Mouse (Mus musculus): Measurements from ENCODE around the gene Tlr5. TPM values are rescaled to one million over a fixed set of nuclear protein-coding genes. Genes with fewer than 3 reads are reported as not detected.

Tlr5 gene
- polyA plus RNA-seq, 1 experiment from 2014 or later: 2.5 TPM

DNA sequence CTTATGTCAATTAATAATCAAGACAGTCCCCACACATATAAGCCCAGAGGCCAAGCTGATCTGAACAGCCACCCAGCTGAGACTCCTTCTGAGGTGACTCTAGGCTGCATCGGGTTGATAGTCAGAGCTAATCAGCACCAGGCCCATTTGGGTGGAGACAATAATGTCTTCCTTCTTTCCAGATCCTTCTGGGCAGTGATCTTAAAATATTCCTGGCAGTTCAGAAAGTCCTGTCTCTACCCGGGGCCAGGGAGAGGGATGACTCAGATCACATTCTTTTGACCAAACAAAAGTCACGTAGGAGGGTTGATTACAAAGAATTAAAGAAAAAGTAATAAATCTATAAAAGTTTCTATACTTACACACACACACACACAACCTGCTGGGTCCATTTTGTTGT lies 10.7 kb upstream of the Tlr5 start:
- Histone ChIP-seq H3K9ac (replicated peaks; ENCODE audit: low read depth, low read length) (no peak overlapping the region), H3K4me2 (replicated peaks; ENCODE audit: low read depth, low read length) (no peak overlapping the region), H3K36me3 (ENCODE audit: control insufficient read depth, insufficient read depth, low read length) (no peaks in the 10 kb centered on the region), H3K9me3 (ENCODE audit: control insufficient read depth, low read depth, low read length) (no peaks in the 10 kb centered on the region), H3K4me3 (ENCODE audit: low read depth, low read length) (no peak overlapping the region), H3K4me1 (ENCODE audit: control insufficient read depth, insufficient read depth, low read length) (no peaks in the 10 kb centered on the region), H3K27ac (ENCODE audit: low read length) (no peak overlapping the region), H3K27me3 (ENCODE audit: control insufficient read depth, insufficient read depth, low read length) (no peaks in the 10 kb centered on the region)
- WGBS: 79% methylated on average over 3 of the region's 3 CpGs
- no peak for ATAC-seq (ENCODE audit: insufficient number of reproducible peaks, insufficient read depth, low FRiP score, low read depth)

- H3K4me2 ChIP-seq (replicated peaks; ENCODE audit: low read depth, low read length): no peak overlapping the region
- H3K27me3 ChIP-seq (ENCODE audit: control insufficient read depth, insufficient read depth, low read length): no peaks in the 10 kb centered on the region
- H3K4me1 ChIP-seq (ENCODE audit: control insufficient read depth, insufficient read depth, low read length): no peaks in the 10 kb centered on the region
- H3K36me3 ChIP-seq (ENCODE audit: control insufficient read depth, insufficient read depth, low read length): no peaks in the 10 kb centered on the region
- no peaks in the 10 kb centered on the region for H3K9me3 ChIP-seq (ENCODE audit: control insufficient read depth, low read depth, low read length)
- no peak overlapping the region for H3K4me3 ChIP-seq (ENCODE audit: low read depth, low read length)
- H3K27ac ChIP-seq (ENCODE audit: low read length): no peak overlapping the region
- H3K9ac ChIP-seq (replicated peaks; ENCODE audit: low read depth, low read length): no peak overlapping the region
- no peak for ATAC-seq (ENCODE audit: insufficient number of reproducible peaks, insufficient read depth, low FRiP score, low read depth)
- 71% methylated on average over 5 of the region's 5 CpGs for WGBS
These were observed 9.9 kb upstream of the Tlr5 start for GRCm38 (mm10) chr1:182944638-182945037.

DNA sequence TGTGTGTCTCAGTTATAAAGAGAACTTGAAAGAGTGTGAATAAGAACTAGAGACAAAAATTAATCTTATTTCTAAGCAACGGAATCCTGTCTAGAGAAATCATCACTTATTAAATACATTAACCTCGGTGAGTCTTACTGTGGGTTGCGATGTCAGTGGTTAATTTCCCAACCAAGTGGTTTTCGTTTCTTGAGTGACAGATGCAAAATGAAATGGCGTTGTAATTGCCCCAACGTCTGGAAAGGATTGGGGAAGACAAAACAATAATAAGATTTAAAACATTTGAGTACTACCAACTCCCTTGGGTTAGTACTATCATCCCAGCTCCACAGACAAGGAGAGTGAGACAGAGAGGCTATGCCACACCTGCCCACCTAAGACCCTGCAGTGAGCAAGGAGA lies 9.0 kb upstream of the Tlr5 start:
- no peaks in the 10 kb centered on the region for H3K27me3 ChIP-seq (ENCODE audit: control insufficient read depth, insufficient read depth, low read length)
- no peaks in the 10 kb centered on the region for H3K36me3 ChIP-seq (ENCODE audit: control insufficient read depth, insufficient read depth, low read length)
- no peak overlapping the region for H3K9ac ChIP-seq (replicated peaks; ENCODE audit: low read depth, low read length)
- H3K27ac ChIP-seq (ENCODE audit: low read length): no peak overlapping the region
- no peaks in the 10 kb centered on the region for H3K4me1 ChIP-seq (ENCODE audit: control insufficient read depth, insufficient read depth, low read length)
- H3K4me3 ChIP-seq (ENCODE audit: low read depth, low read length): no peak overlapping the region
- no peak overlapping the region for H3K4me2 ChIP-seq (replicated peaks; ENCODE audit: low read depth, low read length)
- no peak for ATAC-seq (ENCODE audit: insufficient number of reproducible peaks, insufficient read depth, low FRiP score, low read depth)
- 67% methylated on average over 6 of the region's 6 CpGs for WGBS
- H3K9me3 ChIP-seq (ENCODE audit: control insufficient read depth, low read depth, low read length): no peaks in the 10 kb centered on the region

DNA sequence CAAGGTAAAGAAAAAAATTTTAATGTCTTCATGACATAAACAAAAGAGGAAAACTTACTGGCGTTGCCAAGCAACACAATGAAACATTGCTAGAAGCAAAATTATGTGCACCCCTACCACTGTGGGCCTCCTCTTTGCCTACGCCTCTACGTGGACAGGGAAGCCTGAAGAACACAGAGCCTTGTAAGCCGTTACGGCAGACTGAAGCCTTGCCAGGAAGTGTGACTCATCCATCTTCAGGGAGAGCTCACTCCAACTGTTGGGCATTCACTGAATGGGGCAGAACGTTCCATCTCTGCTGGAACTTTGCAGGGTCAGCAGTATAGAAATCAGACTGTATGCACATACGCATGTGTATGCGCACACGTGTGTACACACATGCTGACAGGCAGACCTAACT lies 3.3 kb upstream of the Tlr5 start:
- Histone ChIP-seq H3K36me3 (ENCODE audit: control insufficient read depth, insufficient read depth, low read length) (no peaks in the 10 kb centered on the region), H3K4me2 (replicated peaks; ENCODE audit: low read depth, low read length) (no peak overlapping the region), H3K9me3 (ENCODE audit: control insufficient read depth, low read depth, low read length) (no peaks in the 10 kb centered on the region), H3K4me3 (ENCODE audit: low read depth, low read length) (no peak overlapping the region), H3K27me3 (ENCODE audit: control insufficient read depth, insufficient read depth, low read length) (no peaks in the 10 kb centered on the region), H3K4me1 (ENCODE audit: control insufficient read depth, insufficient read depth, low read length) (peaks cover 12% of the 10 kb centered on the region; the same call in 1 of the 2 replicates), H3K27ac (ENCODE audit: low read length) (no peak overlapping the region), H3K9ac (replicated peaks; ENCODE audit: low read depth, low read length) (no peak overlapping the region)
- ATAC-seq (ENCODE audit: insufficient number of reproducible peaks, insufficient read depth, low FRiP score, low read depth): peak; percentile 51; the same call in 1 of the 2 replicates
- WGBS: 40% methylated on average over 9 of the region's 9 CpGs

GRCm38 (mm10) chr1:182953165-182953564 lies 1.4 kb upstream of the Tlr5 start:
- 38% methylated on average over 3 of the region's 3 CpGs for WGBS
- no peak overlapping the region for H3K27ac ChIP-seq (ENCODE audit: low read length)
- no peaks in the 10 kb centered on the region for H3K27me3 ChIP-seq (ENCODE audit: control insufficient read depth, insufficient read depth, low read length)
- no peak overlapping the region for H3K9ac ChIP-seq (replicated peaks; ENCODE audit: low read depth, low read length)
- peaks cover 12% of the 10 kb centered on the region; the same call in 1 of the 2 replicates for H3K4me1 ChIP-seq (ENCODE audit: control insufficient read depth, insufficient read depth, low read length)
- ATAC-seq (ENCODE audit: insufficient number of reproducible peaks, insufficient read depth, low FRiP score, low read depth): no peak
- H3K9me3 ChIP-seq (ENCODE audit: control insufficient read depth, low read depth, low read length): no peaks in the 10 kb centered on the region
- H3K36me3 ChIP-seq (ENCODE audit: control insufficient read depth, insufficient read depth, low read length): no peaks in the 10 kb centered on the region
- no peak overlapping the region for H3K4me3 ChIP-seq (ENCODE audit: low read depth, low read length)
- no peak overlapping the region for H3K4me2 ChIP-seq (replicated peaks; ENCODE audit: low read depth, low read length)

- Histone ChIP-seq H3K9ac (replicated peaks; ENCODE audit: low read depth, low read length) (no peak overlapping the region), H3K9me3 (ENCODE audit: control insufficient read depth, low read depth, low read length) (no peaks in the 10 kb centered on the region), H3K27ac (ENCODE audit: low read length) (no peak overlapping the region), H3K36me3 (ENCODE audit: control insufficient read depth, insufficient read depth, low read length) (no peaks in the 10 kb centered on the region), H3K4me3 (ENCODE audit: low read depth, low read length) (no peak overlapping the region), H3K4me1 (ENCODE audit: control insufficient read depth, insufficient read depth, low read length) (peaks cover 13% of the 10 kb centered on the region; the same call in 1 of the 2 replicates), H3K27me3 (ENCODE audit: control insufficient read depth, insufficient read depth, low read length) (no peaks in the 10 kb centered on the region), H3K4me2 (replicated peaks; ENCODE audit: low read depth, low read length) (no peak overlapping the region)
- WGBS: 68% methylated on average over 4 of the region's 4 CpGs
- no peak for ATAC-seq (ENCODE audit: insufficient number of reproducible peaks, insufficient read depth, low FRiP score, low read depth)
These were observed 921 bp upstream of the Tlr5 start for GRCm38 (mm10) chr1:182953667-182954066.

DNA sequence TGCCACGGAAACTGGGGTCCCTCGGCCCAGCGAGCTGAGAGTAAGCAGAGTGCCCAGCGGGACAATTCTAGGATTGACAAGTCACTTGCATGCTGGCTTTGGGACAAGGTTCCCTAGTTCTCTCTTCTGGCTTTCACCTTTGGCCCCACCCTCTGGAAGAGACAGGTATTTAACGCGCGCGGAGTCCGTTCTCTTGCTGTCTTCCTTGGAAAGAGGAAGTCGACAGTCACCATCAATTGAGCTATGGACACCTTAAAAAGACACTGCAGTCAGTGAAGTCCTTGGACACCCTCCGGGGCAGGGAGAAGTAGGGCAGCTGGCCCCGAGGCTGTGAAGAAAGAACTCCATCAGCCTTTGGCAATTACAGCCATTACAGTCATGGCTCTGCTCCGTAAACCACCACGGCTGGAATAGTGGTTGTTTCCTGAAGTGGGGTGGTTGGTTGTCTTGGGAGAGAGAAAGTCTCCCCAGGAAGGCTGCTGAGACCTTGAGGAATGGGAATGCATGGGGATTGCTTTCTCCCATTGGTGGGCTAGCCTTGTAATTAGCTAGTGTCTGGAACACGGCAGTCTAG lies 546 bp downstream of the Tlr5 start:
- H3K9me3 ChIP-seq (ENCODE audit: control insufficient read depth, low read depth, low read length): no peaks in the 10 kb centered on the region
- peak overlapping the region; percentile 42 for H3K4me3 ChIP-seq (ENCODE audit: low read depth, low read length)
- H3K9ac ChIP-seq (replicated peaks; ENCODE audit: low read depth, low read length): peak overlapping the region; percentile 25; the same call in 1 of the 2 replicates
- ATAC-seq (ENCODE audit: insufficient number of reproducible peaks, insufficient read depth, low FRiP score, low read depth): no peak
- peaks cover 19% of the 10 kb centered on the region; the same call in 1 of the 2 replicates for H3K4me1 ChIP-seq (ENCODE audit: control insufficient read depth, insufficient read depth, low read length)
- H3K4me2 ChIP-seq (replicated peaks; ENCODE audit: low read depth, low read length): peak overlapping the region; percentile 76
- H3K36me3 ChIP-seq (ENCODE audit: control insufficient read depth, insufficient read depth, low read length): no peaks in the 10 kb centered on the region
- WGBS: 19% methylated on average over 15 of the region's 15 CpGs
- no peaks in the 10 kb centered on the region for H3K27me3 ChIP-seq (ENCODE audit: control insufficient read depth, insufficient read depth, low read length)
- no peak overlapping the region; the same call in 1 of the 2 replicates for H3K27ac ChIP-seq (ENCODE audit: low read length)

DNA sequence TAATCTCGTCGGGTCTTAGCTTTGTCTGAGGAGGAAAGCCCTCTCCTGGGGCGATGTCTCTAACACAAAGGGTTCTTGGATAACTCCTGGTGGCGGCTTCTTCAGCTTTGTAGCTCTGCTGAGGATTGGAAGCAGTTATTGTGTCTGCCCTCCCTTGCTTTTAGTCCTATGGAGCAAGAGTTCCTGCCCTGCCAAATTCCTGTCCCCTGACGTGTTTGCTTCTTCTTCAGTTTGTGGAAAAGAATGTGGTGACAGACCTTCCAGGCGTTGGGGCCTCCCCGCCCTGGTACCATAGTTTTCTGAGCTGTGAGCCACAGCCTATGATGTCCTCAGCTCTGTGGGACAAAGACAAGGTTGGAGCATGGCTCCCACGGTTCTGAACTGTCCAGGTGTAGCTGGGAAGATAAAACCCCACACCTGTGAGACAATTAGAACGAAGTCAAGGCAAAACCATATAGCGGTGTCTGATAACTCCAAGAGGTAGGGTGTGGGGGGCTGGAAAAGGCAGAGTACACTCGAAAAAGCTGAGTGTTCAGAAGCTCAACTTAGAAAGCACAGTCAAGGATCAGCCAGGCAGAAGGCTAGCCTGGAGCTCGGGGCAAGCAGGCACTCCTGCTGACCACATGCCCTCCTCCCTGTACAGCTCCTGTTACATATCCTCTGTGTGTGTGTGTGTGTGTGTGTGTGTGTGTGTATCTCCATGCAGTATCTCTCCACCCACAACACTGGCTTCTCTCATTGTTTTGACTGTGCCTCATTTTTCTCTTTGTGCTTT lies 1.8 kb downstream of the Tlr5 start:
- H3K4me1 ChIP-seq (ENCODE audit: control insufficient read depth, insufficient read depth, low read length): peaks cover 23% of the 10 kb centered on the region; the same call in 1 of the 2 replicates
- no peaks in the 10 kb centered on the region for H3K27me3 ChIP-seq (ENCODE audit: control insufficient read depth, insufficient read depth, low read length)
- no peaks in the 10 kb centered on the region for H3K36me3 ChIP-seq (ENCODE audit: control insufficient read depth, insufficient read depth, low read length)
- no peak overlapping the region for H3K9ac ChIP-seq (replicated peaks; ENCODE audit: low read depth, low read length)
- 60% methylated on average over 12 of the region's 12 CpGs for whole genome bisulfite sequencing
- no peak for ATAC-seq (ENCODE audit: insufficient number of reproducible peaks, insufficient read depth, low FRiP score, low read depth)
- no peak overlapping the region for H3K27ac ChIP-seq (ENCODE audit: low read length)
- no peak overlapping the region for H3K4me2 ChIP-seq (replicated peaks; ENCODE audit: low read depth, low read length)
- H3K4me3 ChIP-seq (ENCODE audit: low read depth, low read length): no peak overlapping the region
- no peaks in the 10 kb centered on the region for H3K9me3 ChIP-seq (ENCODE audit: control insufficient read depth, low read depth, low read length)

Measured in stomach, embryonic 14.5 days (tissue).